Mouse (Mus musculus) layer of hippocampus, postnatal 14 days (tissue): ENCODE results near the gene Boc. TPM values are rescaled to one million over a fixed set of nuclear protein-coding genes. Genes with fewer than 3 reads are reported as not detected.

Source experiments
- DNase-seq, 2 experiments: peaks; one replicate each; pipeline ENCODE4 v3.0.0; 2021 to 2022; ENCODE audit warnings: low spot score in 2 of 2, mixed read lengths in 1 of 2
- long read RNA-seq, 2 experiments: library from polyadenylated mRNA; stranded (forward); transcript quantifications; one replicate each; pipeline ENCODE4 v2.0.0; 2021
- total RNA-seq, 2 experiments: library from RNA; stranded (reverse); gene quantifications; 2 replicates each; pipeline ENCODE4 v1.2.3; 2021

Gene Boc
- total RNA-seq = 10 to 100 TPM in 1 of 2 experiments, 1 to 10 TPM in 1; 9.9 to 10.7 TPM
- long read RNA-seq, experiment 1, partial matches to known transcripts = 2 of 5 reads
- long read RNA-seq, experiment 1, other reads (novel, unspliced or antisense) = 3 of 5 reads
- long read RNA-seq, experiment 2, full-length matches to known transcripts = 1 of 6 reads
- long read RNA-seq, experiment 2, partial matches to known transcripts = 1 of 6 reads
- long read RNA-seq, experiment 2, other reads (novel, unspliced or antisense) = 4 of 6 reads

DNA sequence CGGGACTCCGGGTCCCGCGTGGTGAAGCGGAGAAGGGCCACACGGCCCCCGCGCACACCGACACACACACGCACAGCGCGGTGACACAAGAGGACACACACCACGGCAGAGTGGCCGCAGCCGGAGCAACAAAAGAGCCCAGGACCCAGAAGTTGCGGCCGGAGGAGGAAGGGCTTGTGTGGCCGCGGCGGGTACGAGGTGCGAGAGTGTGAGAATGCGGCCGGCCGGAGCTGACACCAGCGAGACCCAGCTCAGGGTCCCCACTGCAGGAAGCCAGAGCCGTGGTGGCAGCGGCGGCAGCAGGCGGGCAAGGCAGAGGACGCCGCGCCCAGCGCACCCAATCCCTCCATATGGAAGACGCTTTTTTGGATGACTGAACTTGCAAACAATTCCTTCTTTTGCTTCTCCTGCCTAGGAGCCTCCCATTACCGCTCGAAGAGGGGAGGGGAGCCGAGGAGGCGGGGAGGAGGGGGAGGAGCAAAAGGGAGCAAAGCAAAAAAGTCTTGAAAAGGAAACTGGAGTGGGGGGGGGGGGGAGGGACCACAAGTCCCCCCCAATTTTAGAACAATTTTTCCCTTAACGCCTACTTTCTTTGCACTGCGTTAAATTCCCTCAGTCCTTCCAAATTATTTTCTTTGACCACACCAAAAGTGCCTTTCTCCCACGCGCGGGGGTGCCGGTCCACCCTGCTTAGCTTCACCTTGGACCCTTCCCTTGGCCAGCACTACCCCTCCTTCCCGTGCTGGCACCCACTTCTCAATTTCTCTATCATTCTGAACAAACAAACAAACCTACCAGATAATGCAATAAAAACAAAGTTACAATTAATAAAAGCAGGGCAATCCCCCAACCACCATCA lies at the start of gene Boc:
Gene Boc (minus strand): TSS at position 427 of the 859 bp plus-strand sequence.
- DNase-seq = peak in 1 of 2 experiments; percentile 66

DNA sequence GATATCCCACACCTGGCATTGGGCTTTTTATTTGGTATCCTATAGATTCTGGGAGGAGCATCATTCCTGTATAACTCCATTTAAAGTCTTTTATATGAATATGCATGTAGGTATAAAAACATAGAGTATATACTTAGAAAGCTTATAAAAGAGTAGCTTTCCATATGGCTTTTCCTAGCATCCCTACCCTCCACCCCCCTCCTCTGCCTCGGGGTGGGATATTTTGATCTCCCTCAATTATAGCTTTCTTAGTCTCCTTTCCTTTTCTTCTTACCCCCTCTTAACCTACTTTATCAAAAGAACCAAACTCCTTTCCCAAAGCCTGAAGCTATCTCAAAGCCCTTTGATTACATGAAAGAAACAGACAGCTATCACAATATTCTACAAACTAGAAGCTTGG lies 47.9 kb upstream of the Boc start:
- DNase-seq = no peak

DNA sequence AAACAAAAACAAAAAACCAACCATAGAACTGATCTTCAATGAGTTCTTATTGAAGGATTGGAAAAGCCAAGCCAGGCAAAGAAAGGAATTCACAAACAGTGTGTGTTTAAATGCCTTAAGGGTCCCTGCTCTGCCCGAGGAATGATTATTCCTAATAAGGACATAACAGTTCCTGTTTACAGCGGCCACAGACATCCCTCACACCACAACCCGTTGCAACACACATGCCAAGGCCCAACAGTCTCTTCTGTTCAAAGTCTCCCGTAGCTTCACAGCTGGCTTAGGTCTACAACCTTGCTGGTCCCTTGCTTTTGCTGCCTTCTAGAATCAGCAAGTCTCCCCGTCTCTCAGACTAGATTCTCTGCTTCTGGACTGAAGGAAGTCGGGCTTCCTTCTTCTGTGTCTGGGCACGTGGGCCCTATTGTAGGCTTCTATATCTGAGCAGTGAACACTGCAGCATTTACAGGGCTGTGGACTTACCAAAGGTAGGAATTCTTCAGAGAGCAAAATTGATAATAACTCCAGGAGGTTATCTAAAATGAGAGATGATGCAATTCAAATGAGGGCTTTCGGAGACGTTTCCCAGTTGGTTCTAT lies 45.4 kb upstream of the Boc start:
- DNase-seq = no peak

DNA sequence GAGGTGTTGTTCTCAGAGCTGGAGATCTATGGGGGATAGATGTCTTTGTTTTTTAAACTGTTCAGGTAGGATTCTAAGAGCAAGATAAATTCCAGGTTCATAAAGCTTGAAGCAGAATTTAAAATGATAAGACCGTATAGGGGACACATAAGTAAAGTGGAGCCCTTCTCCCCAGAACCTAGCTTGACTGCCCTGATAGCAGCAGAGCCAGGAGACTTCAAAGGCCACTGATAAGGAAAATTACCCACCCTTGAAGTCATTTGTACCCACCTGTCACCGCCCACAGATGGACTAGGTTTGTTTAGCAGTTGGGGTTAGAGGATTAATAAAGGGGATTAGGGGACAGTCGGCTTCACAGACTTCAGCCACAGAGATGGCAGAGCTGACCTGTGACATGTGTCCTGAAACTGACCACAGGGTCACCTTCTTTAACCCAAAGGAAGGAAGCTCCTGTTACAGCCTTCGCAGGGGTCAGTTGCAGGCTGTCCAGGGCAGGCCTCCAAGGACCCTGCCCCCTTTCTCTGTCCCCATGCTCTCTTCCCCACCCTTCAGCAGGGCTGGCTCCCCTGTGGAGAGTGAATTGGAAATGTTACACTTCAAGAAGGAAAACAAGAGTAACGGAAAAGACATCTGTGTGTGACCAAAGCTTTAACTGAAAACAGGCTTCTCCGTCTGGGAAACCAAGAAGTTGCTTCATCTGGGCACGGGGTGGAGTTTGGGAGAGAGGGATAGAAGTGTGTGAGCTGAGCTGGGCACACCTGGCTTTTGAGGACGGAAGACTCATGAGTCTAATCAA lies 43.5 kb upstream of the Boc start:
- DNase-seq = no peak

DNA sequence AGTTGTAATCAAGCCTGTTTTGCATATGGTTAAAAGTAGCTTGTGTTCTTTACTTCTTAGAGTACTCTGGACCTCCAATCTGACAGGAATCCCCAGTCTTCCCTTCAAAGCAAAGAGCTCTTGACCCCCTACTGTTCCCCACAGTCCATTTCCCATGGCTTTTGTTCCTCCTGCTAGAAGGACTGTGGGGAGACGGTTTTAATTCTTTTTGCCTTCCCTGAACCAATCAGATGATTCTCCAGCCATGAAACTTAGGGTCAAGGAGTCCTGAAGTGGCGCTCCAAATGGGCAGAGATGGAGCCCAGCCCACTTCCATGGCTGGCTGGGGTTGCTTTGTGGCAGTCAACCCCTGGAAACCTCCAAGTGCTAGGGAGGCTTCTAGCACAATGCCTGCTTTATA lies 42.5 kb upstream of the Boc start:
- no peak for DNase-seq

DNA sequence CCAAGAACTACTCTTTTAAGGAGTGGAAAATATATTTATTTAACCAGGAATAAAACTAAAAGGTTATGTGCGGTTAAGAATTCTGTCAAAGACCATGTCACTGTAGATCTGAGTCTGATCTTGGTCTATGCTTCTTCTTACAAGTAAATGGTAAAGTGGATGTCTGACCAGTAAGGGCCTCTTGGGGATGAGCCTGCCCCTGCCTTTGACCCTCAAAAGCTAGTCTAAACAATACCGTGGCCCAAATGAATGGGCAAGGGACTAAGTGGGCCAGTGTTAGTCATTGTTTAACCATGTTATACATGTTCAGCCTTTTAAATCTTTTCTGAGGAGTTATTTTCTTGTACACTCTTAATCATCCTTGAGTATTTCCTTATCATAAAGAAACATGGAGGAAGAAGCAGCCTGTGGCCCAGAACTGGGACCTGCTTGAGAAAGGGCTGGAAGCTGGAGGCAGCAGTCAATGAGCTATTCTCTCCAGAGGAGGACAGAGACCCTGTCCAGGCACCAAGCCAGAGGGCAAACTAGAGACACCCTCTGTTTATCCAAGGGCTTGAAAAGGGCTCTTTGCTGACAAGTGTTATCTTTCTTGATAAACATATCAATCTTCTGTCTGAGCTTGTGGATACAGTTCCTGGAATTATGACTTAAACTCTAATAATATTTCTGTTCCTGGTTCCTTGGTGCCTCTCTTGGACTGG lies 38.6 kb upstream of the Boc start:
- DNase-seq = no peak

DNA sequence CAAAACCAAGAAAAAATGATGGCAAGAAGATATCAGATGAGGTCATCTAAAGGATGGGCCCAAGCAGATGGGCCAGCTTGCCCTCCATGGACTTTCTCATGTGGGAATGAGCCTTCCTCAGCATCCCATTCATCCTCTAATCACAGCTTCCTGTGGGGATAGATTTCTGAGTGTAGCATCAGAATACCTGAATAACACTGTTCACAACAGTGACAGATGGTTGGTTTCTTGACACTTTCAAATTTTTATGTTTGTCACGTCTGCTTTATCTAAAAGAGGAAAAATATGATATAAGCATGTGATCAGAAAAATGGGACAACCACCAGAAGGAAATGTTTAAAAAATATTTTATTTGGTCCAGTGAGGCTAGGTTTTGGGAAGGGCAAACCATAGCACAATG lies 30.8 kb upstream of the Boc start:
- no peak for DNase-seq

DNA sequence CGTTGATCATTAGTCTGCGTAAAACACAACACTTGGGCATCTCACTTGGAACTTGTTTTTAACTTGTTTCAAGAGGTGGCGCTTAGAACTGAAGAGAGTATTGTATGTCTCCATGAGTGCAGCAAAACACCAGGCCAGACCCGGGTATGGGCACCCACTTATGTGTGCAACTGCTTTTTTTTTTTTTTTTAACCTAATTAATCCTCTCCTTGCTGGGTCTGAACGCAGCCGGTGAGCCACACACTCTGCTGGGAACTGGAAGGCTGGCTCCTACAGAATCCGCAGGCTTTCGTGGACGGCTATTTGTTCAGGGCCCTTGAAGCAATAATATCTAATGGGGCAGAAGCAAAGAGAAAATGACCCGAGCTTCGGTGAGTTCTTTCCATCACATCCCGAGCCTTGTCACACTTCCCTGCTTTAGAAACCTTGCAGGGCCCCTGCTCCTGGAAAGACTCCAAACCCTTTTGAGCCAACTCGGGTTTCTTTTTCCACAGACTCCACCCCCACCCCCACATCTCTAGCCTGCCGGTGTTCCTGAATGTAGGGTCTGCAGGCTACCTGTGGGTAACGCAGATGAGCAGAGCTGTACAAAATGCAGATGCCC lies 20.8 kb upstream of the Boc start:
- no peak for DNase-seq

DNA sequence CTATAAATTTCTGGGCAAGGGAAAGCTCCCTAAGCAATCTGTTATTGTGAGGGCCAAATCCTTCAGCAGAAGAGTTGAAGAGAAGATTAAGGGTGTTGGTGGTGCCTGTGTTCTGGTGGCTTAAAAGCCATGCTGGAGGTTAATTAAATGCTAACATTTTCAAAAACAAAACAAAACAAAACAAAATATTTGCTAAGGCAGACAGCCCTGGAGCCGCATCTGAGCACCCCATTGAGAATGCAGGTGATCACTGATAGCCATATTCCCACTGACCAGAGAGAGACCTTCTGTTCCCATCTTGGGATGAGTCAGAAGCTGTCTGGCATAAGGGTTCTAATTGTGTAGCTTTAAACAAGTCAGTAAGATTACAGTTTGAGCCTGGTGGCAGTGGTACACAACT lies 19.9 kb upstream of the Boc start:
- no peak for DNase-seq

DNA sequence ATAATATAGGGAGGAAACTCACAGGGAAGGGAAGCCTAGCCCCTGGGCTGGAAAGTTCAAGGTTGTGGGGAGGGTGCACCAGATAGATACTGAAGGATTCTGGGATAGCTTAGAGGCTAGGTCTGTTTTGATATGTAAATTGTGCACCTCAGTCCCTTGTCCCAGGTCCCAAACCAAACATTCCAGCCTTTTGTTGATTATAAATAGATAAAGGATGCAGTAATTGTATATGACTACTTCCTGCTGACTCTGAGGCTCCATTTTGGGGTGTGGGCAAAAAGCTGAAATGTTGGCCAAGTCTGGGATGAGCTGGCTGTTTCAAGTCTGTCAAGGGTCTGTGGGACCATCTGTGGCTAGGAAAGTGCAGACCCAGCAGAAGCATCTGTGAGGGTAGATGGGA lies 9.4 kb upstream of the Boc start:
- no peak for DNase-seq

DNA sequence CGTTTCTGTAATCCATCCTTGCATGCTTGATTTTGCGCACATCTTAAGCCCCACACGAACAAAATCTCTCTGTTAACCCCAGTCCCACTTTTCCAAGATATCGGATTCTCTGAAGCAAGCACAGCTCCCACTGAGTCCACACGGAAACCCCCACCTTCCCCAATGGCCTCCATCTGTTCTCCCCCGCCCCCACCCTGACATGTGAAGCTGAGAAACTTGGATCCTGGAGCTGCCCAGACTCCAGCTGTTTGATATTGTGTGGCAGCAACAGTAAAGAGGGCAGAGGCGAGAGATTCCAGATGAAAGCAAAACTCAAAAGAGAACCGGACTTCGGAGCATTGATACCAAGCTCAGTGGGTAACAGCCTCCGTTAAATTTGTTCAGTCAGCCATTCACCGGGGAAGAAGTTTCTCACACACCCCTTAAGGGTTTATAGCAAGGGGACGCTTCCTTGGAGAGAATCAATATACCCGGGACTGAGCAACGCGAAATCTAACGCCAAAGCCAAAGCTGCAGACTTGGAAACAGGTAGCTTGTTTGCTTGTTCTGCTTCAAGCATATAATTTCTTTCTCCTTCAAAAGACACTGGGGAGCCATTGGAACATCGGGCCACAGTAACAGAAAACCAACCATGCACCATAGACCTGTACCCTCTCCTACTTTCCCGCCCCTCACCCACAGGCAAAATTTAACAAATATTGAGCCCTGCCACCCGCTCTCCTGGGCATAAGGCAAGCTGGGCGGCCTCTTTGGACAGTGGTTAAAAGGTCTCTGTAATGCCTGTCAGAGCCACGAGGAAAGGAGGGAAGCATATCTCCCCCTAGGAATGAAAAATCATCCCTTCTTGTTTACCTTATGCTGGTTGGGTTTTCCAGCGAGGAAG lies 6.9 kb upstream of the Boc start:
- DNase-seq = no peak

DNA sequence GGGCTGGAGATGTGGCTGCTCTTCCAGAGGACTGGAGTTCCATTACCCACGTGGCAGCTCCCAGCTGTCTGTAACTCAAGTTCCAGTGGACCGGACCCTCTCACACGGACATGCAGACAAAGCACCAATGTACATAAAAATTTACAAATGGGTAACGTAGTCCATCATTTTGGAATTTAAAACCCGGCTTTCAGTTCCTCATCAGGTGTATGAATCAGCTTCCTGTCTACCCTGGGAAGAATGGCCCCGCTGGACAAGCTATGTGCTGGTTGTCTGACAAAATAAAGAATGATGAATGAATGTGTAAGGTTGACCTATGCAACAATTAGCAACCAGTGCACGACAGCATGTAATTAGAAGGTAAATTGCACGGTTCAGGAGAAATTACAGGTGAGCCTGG lies 5.7 kb upstream of the Boc start:
- DNase-seq = no peak

DNA sequence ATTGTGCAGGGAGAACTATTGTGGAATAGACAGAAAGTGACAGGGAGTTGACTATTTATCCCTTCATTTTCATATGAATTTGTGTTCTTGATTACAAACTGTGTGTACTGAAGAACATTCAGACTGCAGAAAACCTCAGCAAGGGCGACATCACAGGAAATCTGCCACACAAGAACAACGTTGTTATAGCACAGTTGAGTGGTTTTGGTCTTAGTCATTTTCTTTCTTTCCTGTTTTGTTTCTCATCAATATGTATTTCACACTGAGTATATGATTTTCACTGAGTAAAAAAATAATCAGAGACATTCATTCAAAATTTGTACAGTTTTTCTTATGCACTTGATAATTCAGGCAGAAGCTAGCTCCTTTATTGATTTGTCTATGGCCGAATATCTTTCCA lies 3.4 kb upstream of the Boc start:
- DNase-seq = no peak

DNA sequence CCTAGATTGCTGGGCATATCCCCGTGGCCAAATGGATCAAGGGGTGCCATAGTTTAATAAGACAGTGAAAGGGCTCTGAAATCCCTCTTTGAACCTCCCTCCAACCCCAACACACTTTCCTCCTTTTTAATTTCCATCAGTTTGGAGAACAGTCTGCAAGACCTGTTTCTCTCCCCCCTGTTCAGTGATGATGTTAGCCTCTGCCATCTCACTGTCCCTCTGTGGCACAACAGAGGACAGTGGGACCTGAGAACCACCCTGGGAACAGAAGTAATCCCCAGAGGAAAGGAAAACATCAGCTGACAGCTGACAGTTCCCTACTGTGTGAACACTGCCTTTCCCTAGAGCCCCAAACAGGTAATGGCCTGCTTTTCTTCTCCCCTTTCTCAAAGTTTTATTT lies 1.5 kb upstream of the Boc start:
- DNase-seq = no peak

DNA sequence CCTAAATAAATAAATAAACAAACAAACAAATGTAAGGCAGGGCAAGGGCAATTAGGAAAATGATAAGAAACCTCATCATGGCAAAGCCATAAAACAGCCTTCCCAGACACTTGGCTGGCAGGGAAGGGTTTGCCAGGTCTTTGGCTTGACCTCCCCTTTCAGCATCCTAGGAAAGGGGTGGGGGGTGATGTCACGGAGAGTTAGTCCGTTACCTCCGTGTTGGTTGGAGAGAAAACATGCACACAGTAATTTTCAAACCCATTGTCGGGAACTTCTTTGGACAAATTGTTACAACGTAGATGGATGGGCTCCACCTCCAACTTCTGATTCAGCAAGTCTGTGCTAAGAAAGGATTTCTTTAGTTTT lies 616 bp upstream of the Boc start:
- DNase-seq = no peak

DNA sequence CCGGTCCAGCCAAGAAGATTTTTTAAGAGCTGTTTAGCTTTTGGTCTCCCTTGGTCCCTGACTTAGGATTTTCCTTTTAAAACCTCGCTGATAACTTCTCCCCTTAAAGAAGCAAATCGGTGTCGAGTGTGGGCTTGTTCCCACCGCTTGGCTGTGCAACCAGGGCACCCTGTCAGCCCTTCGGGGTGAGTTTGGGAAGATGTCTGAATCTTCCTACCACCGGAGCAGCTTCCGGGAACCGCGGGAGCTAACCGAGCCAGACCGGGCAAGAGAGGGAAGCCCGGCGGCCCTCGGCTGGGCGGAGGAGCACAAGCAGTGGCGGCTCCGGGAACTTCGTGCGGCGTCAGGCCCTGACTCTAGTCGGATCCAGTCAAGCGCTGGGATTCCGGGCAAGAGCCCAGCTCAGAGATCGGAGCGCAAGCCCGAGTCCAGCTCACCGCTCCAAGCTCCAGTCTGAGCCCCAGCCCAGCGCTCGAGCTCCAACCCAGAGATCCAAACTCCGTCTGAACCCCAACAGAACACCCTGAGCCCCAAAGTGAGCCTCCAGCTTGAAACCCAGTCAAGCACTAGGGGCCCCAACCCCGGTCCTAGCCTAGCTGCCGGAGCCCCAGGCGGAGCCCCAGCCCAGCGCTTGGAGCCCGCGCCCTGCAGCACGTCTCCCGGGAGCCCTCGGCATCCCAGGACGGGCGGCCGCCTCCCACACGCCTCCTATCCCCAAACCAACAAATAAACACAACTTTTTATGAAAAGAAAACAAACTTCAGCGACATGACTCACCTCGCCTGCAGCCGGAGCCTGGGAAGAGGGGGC lies 831 bp downstream of the Boc start:
- DNase-seq = peak; percentile 68 to 70

DNA sequence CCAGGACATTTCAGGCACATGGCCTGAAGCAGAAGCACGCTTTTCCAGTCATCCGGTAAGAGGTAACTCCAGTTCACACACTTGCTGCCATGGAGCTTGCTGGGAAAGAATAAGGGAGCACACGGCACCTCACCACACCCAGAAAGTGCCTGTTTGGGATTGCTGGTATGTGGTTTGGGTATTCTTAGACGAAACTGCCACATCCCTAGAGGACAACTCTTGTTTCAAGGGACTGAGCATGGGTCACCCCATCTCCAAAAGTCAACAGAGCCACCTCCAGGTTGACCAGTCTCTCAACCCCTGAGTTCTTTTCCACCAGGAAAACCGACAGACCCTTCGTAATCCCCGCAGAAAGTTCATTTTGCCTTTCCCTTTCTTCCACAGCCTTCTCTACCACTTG lies 1.6 kb downstream of the Boc start:
- no peak for DNase-seq

DNA sequence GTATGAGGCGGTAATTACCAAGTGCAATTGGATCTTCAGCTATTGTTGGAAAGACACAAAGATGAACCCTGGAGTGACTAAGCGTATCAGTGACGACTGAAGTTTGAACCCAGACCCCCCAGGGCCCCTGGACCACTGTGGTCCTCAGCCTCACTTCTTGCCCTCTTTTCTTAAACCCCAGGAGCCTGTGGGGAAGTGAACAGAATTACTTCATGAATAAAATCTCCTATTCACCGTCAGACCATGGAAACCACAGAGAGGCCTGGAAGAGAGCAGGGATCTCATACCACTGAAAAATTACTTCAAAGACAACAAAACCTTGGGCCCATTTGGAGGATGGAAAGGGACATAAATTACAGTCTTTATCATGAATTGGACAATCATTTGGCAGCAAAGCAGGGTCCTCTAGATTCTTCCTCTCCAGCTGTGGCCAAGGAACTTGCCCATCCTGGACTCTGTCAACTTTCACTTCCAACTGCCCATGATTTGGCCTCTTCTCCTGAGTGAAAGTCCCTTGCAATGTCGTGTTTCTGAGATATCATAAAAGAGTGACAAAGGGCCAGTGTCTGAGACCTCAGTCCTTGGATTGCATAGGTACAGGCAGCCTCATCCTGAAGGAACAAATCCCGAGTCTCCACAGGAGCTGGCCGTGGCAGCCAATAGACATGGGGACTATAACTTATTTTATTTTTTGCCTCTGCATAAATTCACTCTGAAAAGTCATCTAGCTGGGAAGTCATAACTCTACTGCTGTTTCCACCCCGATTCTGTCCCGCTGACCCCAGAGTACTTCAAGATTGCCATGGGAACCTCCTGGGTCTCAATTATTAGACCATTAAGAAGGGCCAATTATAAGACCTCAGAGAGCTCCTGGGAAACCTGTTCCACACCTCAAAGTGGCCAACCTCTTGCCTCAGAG lies 2.6 kb downstream of the Boc start:
- DNase-seq = no peak
